Mouse (Mus musculus) B cell, adult 2 months (primary cell): Measurements from ENCODE around the gene Diras2.

ENCODE experiments used
- DNase-seq, 2 experiments: peaks; one replicate each; pipeline ENCODE4 v3.0.0; 2022

Diras2 gene

GRCm38 (mm10) chr13:52457177-52457888 lies 73.7 kb downstream of the Diras2 start:
- DNase-seq = peak in 1 of 2 experiments; percentile 5

GRCm38 (mm10) chr13:52455329-52455728 lies 75.8 kb downstream of the Diras2 start:
- DNase-seq = no peak

GRCm38 (mm10) chr13:52454708-52455250 lies 76.3 kb downstream of the Diras2 start:
- no peak for DNase-seq
